Mouse (Mus musculus) mesoderm, embryonic 11.5 days (tissue): ENCODE data around the gene 1700109H08Rik.
"Not testable (repeated sequence)": the region's sequence is repeated elsewhere in the genome, so short reads cannot be mapped to it uniquely, and the experiment has no call there.

Source experiments
- DNase-seq: peaks from one replicate; pipeline ENCODE4 v3.0.0-alpha.2; 2012; ENCODE audit warnings: low read depth, low spot score

1700109H08Rik gene

GRCm38 (mm10) chr5:3571266-3571665 lies at the start of gene 1700109H08Rik:
Gene 1700109H08Rik (plus strand): TSS chr5:3571566.
- no peak for DNase-seq

GRCm38 (mm10) chr5:3521741-3522140 lies 49.6 kb upstream of the 1700109H08Rik start:
- DNase-seq, result no peak

GRCm38 (mm10) chr5:3522826-3523225 lies 48.5 kb upstream of the 1700109H08Rik start:
- no peak for DNase-seq

GRCm38 (mm10) chr5:3527041-3527691 lies 44.2 kb upstream of the 1700109H08Rik start:
- peak; percentile 52 for DNase-seq

- DNase-seq, result no peak
Measured at GRCm38 (mm10) chr5:3529585-3530189, 41.7 kb upstream of the 1700109H08Rik start.

GRCm38 (mm10) chr5:3532048-3532447 lies 39.3 kb upstream of the 1700109H08Rik start:
- DNase-seq, result not testable (repeated sequence)

- DNase-seq, result no peak
Measured at GRCm38 (mm10) chr5:3536592-3537212, 34.7 kb upstream of the 1700109H08Rik start.

- DNase-seq, result no peak
Measured at GRCm38 (mm10) chr5:3538505-3539472, 32.6 kb upstream of the 1700109H08Rik start.

GRCm38 (mm10) chr5:3541871-3542270 lies 29.5 kb upstream of the 1700109H08Rik start:
- DNase-seq, result no peak

- DNase-seq, result peak; percentile 96
Measured at GRCm38 (mm10) chr5:3543629-3544479, 27.5 kb upstream of the 1700109H08Rik start, which contains the start of gene Fam133b. Gene Fam133b (plus strand): TSS chr5:3543833.

- no peak for DNase-seq
Measured at GRCm38 (mm10) chr5:3544480-3544769, 26.9 kb upstream of the 1700109H08Rik start.

GRCm38 (mm10) chr5:3546226-3546625 lies 25.1 kb upstream of the 1700109H08Rik start:
- DNase-seq, result no peak

GRCm38 (mm10) chr5:3551481-3551880 lies 19.9 kb upstream of the 1700109H08Rik start:
- DNase-seq, result no peak

- no peak for DNase-seq
Measured at GRCm38 (mm10) chr5:3554198-3554597, 17.2 kb upstream of the 1700109H08Rik start.

GRCm38 (mm10) chr5:3574825-3575224 lies 3.5 kb downstream of the 1700109H08Rik start:
- no peak for DNase-seq

- no peak for DNase-seq
Measured at GRCm38 (mm10) chr5:3577939-3578338, 6.6 kb downstream of the 1700109H08Rik start.

- no peak for DNase-seq
Measured at GRCm38 (mm10) chr5:3579066-3579465, 7.7 kb downstream of the 1700109H08Rik start.

GRCm38 (mm10) chr5:3595693-3596398 lies 24.5 kb downstream of the 1700109H08Rik start, which contains the start of gene Pex1:
Gene Pex1 (plus strand): TSS chr5:3596066.
- DNase-seq, result peak; percentile 97

GRCm38 (mm10) chr5:3596399-3596766 lies 25.0 kb downstream of the 1700109H08Rik start, which contains the start of gene Rbm48:
Gene Rbm48 (minus strand): TSS chr5:3596585.
- peak; percentile 79 for DNase-seq

GRCm38 (mm10) chr5:3597171-3597570 lies 25.8 kb downstream of the 1700109H08Rik start:
- DNase-seq, result no peak
